Mouse (Mus musculus) spleen, adult 2 months (tissue): Measurements from ENCODE around the gene Scaf8.

Source experiments
- CTCF ChIP-seq: fragments of 200-500 bp; IDR thresholded peaks from 2 replicates; pipeline ENCODE4 v1.5.1; 2011; ENCODE audit warnings: mild to moderate bottlenecking, inconsistent platforms; ENCODE audit not compliant: insufficient read depth, insufficient read length, insufficient replicate concordance; ENCODE audit errors: extremely low read depth
- POLR2A ChIP-seq: fragments of 200-500 bp; IDR thresholded peaks from 2 replicates; pipeline ENCODE4 v1.6.1; 2011; ENCODE audit warnings: low read depth, low read length, inconsistent platforms

GRCm38 (mm10) chr17:3214852-3215251 is 100.1 kb downstream of the Scaf8 start:
- TF ChIP-seq CTCF (no peak), POLR2A (no peak)
